Mouse (Mus musculus) liver, embryonic 15.5 days (tissue): ENCODE measurements around the gene Mrpl55. TPM values are rescaled to one million over a fixed set of nuclear protein-coding genes. Genes with fewer than 3 reads are reported as not detected.

ENCODE experiments used
- ATAC-seq: fragments of 200-750 bp; cut with Nextera tagmentation; 2 replicates; pipeline ENCODE4 v1.8.0; 2017; ENCODE audit warnings: moderate number of reproducible peaks, mild to moderate bottlenecking, moderate library complexity; ENCODE audit not compliant: insufficient read depth
- H3K27ac ChIP-seq: fragments of 300-500 bp; sonication (generic); replicated peaks from 2 replicates; pipeline ENCODE4 v1.5.1; 2015; ENCODE audit warnings: mild to moderate bottlenecking, inconsistent platforms
- H3K27me3 ChIP-seq: fragments of 300-500 bp; sonication (generic); 2 replicates; pipeline ENCODE4 v1.6.1; 2015; ENCODE audit warnings: mild to moderate bottlenecking, inconsistent platforms
- H3K36me3 ChIP-seq: fragments of 300-500 bp; sonication (generic); replicated peaks from 2 replicates; pipeline ENCODE4 v1.6.1; 2015; ENCODE audit warnings: moderate library complexity, mild to moderate bottlenecking, inconsistent platforms
- H3K4me1 ChIP-seq: fragments of 300-500 bp; sonication (generic); replicated peaks from 2 replicates; pipeline ENCODE4 v1.6.1; 2015; ENCODE audit warnings: inconsistent platforms
- H3K4me2 ChIP-seq: fragments of 300-500 bp; sonication (generic); 2 replicates; pipeline ENCODE4 v1.6.1; 2015; ENCODE audit warnings: moderate library complexity, mild to moderate bottlenecking, inconsistent platforms
- H3K4me3 ChIP-seq: fragments of 300-500 bp; sonication (generic); replicated peaks from 2 replicates; pipeline ENCODE4 v1.5.1; 2015; ENCODE audit warnings: mild to moderate bottlenecking, inconsistent platforms
- H3K9ac ChIP-seq: fragments of 300-500 bp; sonication (generic); 2 replicates; pipeline ENCODE4 v1.6.1; 2015; ENCODE audit warnings: moderate library complexity, mild to moderate bottlenecking, inconsistent platforms
- H3K9me3 ChIP-seq: fragments of 300-500 bp; sonication (generic); replicated peaks from 2 replicates; pipeline ENCODE4 v1.6.1; 2016; ENCODE audit warnings: inconsistent platforms
- WGBS: fragments of 180-500 bp; shearing (Covaris S2); methylation state at CpG from one replicate; pipeline ENCODE4 v1.1.7; 2015; ENCODE audit warnings: mixed read lengths; ENCODE audit not compliant: insufficient replicate concordance; 5-methylcytosine and 5-hydroxymethylcytosine counted together
- polyA plus RNA-seq: library from polyadenylated mRNA; unstranded; fragments of >200 nt; fragmentation: Nextera tagmentation; extraction: Ambion mirVana; gene quantifications from 2 replicates; pipeline ENCODE4 v1.2.1, GENCODE M21; 2015

Mrpl55 gene
- polyA plus RNA-seq, 1 experiment from 2014 or later = 50.5 TPM

DNA sequence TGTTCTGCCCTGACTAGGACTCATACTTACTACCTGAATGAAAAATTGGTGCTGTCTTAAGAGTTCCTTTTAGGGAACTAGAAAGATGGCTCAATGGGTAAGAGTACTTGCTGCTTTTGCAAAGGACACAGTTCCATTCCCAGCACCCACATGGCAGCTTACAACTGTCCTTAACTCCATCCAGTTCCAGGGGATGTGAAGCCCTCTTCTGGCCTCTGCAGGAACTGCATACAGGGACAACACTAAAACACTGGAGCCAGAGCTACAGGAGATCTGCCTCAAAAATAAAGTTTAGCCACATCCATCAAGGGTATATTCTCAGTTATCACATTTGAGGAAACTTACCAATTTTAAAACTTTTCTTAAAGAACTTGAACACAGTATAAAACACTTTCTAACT, 16.8 kb downstream of the Mrpl55 start:
- peaks cover 74% of the 10 kb centered on the region for H3K4me1 ChIP-seq
- no peak for ATAC-seq
- H3K4me3 ChIP-seq = no peak overlapping the region
- H3K9me3 ChIP-seq = no peaks in the 10 kb centered on the region
- no peaks in the 10 kb centered on the region for H3K27me3 ChIP-seq
- H3K27ac ChIP-seq = no peak overlapping the region
- H3K36me3 ChIP-seq = peaks cover 85% of the 10 kb centered on the region
- no peak overlapping the region for H3K9ac ChIP-seq
- no peak overlapping the region for H3K4me2 ChIP-seq

DNA sequence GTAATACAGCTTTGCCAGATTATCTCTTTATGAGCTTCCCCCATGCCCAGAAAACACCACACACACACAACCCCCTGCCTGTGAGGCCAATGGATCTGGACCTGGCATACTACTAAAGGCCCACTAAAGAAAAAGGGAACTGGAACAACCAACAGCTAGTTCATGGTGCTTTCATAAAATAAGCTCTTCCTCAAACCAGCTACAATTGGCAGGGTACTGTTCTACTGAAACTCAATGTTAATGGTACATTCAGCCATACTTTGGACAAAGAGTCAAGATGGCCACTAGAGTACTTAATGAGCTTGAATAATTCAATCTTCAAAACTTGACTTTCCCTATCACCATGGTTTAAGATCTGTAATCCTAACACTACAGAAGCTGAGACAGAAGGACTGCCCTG, 19.3 kb downstream of the Mrpl55 start:
- H3K9me3 ChIP-seq = no peaks in the 10 kb centered on the region
- no peak overlapping the region; the same call in 1 of the 2 replicates for H3K27ac ChIP-seq
- ATAC-seq = no peak
- no peaks in the 10 kb centered on the region for H3K27me3 ChIP-seq
- peaks cover 91% of the 10 kb centered on the region for H3K4me1 ChIP-seq
- no peak overlapping the region for H3K4me2 ChIP-seq
- no peak overlapping the region for H3K4me3 ChIP-seq
- H3K36me3 ChIP-seq = peaks cover 63% of the 10 kb centered on the region
- no peak overlapping the region for H3K9ac ChIP-seq

DNA sequence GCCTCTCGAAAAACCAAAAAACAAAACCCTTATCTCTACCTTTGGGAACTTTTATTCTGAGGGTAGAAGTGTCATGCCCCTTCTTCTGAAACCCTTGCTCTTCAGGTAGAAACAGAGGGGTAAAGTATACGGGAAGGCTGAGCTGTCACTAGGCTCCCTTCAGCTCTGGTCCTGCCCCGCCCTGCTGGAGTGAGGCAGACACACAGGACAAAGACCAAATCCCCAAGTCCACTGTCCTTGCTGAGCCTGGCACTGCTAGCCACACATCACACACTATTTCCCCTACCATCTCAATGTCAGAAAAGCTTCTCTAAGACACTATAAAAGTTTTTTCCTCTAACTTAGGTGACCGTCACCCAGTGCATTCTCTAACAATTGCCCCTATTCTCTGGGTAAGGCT, 20.0 kb downstream of the Mrpl55 start:
- Histone ChIP-seq H3K36me3 (peaks cover 57% of the 10 kb centered on the region), H3K4me3 (no peak overlapping the region), H3K4me2 (no peak overlapping the region), H3K4me1 (peaks cover 93% of the 10 kb centered on the region), H3K27ac (0 out of 2 replicates have a peak overlapping the region, but pooled peaks have one; percentile 1), H3K9ac (no peak overlapping the region), H3K9me3 (no peaks in the 10 kb centered on the region), H3K27me3 (no peaks in the 10 kb centered on the region)
- WGBS = 57% methylated on average over 4 of the region's 4 CpGs
- no peak for ATAC-seq

DNA sequence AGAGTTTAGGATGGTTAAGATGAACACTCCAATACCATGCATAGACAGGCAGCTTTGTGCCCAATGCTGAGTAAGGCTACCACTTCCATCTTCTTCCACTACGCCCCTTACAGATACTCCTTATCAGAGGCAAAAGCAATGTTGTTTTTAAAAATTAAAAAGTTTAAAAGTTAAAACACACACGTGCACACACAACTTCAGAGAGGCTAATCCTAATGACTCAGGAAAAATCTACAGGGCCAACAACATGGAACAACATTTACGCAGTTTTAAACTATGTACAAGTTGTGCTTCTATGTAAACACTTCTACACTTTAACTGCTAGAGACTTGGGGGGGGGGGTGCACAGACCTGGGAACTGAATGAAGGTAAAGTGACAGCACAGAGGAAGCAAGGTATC, 21.7 kb downstream of the Mrpl55 start:
- H3K9ac ChIP-seq = no peak overlapping the region
- no peak overlapping the region for H3K27ac ChIP-seq
- H3K9me3 ChIP-seq = no peaks in the 10 kb centered on the region
- 0 out of 2 replicates have a peak overlapping the region, but pooled peaks have one; percentile 13 for H3K4me2 ChIP-seq
- no peak for ATAC-seq
- H3K27me3 ChIP-seq = no peaks in the 10 kb centered on the region
- 68% methylated on average over 3 of the region's 3 CpGs for WGBS
- no peak overlapping the region for H3K4me3 ChIP-seq
- H3K4me1 ChIP-seq = peaks cover 84% of the 10 kb centered on the region
- H3K36me3 ChIP-seq = peaks cover 41% of the 10 kb centered on the region

DNA sequence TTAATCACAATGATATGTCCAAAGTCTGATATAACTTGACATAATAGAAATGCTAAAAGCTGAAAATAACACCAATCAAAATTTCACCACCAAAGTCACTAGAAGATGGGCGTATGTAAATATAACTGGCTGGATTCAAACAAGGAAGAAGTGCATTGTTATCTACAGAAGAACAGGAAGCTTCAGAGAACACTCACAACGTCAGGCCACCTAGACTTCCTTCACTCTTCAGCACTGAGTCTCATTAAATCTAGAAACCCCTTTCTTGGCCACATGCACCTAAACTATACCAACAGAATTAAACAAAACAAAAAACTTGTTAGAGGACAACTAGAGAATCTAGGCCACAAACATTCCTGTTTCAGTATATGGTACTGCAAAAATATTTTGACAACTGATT, 22.2 kb downstream of the Mrpl55 start:
- H3K9me3 ChIP-seq = no peaks in the 10 kb centered on the region
- 14% methylated on average over 2 of the region's 2 CpGs for WGBS
- H3K27me3 ChIP-seq = no peaks in the 10 kb centered on the region
- H3K4me1 ChIP-seq = peaks cover 83% of the 10 kb centered on the region
- ATAC-seq = no peak
- H3K27ac ChIP-seq = no peak overlapping the region
- peaks cover 38% of the 10 kb centered on the region for H3K36me3 ChIP-seq
- no peak overlapping the region for H3K4me3 ChIP-seq
- H3K9ac ChIP-seq = no peak overlapping the region
- peak overlapping the region; percentile 86; the same call in 1 of the 2 replicates for H3K4me2 ChIP-seq

DNA sequence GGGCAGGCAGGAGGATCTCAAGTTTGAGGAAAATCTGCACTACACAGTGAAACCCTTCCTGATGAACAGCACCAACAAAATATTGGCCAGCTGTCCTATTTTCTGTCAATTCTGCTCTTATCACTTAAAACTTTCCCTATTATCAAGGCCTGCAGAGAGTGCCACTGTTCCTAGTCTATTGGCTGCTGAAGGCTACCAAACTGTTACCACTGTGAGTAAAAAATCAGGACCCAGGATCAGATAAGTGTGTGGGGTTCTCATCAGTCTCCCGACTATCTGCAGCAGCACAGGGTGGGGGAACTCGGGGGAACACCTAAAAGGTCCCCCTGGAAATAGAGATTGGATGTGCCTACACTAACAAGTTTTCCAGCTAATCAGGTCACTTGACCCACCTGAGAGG, 22.9 kb downstream of the Mrpl55 start:
- peaks cover 31% of the 10 kb centered on the region for H3K36me3 ChIP-seq
- 0 out of 2 replicates have a peak overlapping the region, but pooled peaks have one; percentile 7 for H3K4me3 ChIP-seq
- 0 out of 2 replicates have a peak overlapping the region, but pooled peaks have one; percentile 5 for H3K9ac ChIP-seq
- no peak overlapping the region for H3K27ac ChIP-seq
- WGBS = 4% methylated on average over 2 of the region's 2 CpGs
- no peaks in the 10 kb centered on the region for H3K27me3 ChIP-seq
- peak overlapping the region; percentile 86 for H3K4me2 ChIP-seq
- H3K4me1 ChIP-seq = peaks cover 81% of the 10 kb centered on the region
- H3K9me3 ChIP-seq = no peaks in the 10 kb centered on the region
- ATAC-seq = no peak

DNA sequence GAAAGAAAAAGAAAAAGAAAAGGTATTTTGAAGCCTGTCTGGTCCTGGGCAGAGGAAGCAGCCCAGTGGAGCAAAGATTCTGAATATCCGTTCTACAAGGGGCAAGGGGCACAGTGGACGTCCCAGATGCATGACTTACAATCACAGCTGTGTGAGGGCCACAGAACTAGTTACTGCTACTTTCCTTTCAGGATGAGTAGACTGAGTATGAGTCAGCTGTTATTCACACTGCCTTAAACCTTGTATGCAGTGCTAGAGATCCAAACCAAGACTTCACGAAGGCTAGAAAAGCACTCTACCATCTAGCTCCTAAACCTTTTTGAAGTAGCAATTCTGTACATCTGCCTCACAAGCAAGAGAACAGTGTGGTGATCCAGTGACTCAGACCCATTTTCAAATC, 24.0 kb downstream of the Mrpl55 start:
- Histone ChIP-seq H3K27me3 (no peaks in the 10 kb centered on the region), H3K9me3 (no peaks in the 10 kb centered on the region), H3K4me3 (peak overlapping the region; percentile 97), H3K9ac (peak overlapping the region; percentile 100), H3K36me3 (peaks cover 21% of the 10 kb centered on the region), H3K27ac (peak overlapping the region; percentile 90), H3K4me2 (peak overlapping the region; percentile 86), H3K4me1 (peaks cover 76% of the 10 kb centered on the region)
- ATAC-seq = no peak
- 43% methylated on average over 3 of the region's 3 CpGs for WGBS

DNA sequence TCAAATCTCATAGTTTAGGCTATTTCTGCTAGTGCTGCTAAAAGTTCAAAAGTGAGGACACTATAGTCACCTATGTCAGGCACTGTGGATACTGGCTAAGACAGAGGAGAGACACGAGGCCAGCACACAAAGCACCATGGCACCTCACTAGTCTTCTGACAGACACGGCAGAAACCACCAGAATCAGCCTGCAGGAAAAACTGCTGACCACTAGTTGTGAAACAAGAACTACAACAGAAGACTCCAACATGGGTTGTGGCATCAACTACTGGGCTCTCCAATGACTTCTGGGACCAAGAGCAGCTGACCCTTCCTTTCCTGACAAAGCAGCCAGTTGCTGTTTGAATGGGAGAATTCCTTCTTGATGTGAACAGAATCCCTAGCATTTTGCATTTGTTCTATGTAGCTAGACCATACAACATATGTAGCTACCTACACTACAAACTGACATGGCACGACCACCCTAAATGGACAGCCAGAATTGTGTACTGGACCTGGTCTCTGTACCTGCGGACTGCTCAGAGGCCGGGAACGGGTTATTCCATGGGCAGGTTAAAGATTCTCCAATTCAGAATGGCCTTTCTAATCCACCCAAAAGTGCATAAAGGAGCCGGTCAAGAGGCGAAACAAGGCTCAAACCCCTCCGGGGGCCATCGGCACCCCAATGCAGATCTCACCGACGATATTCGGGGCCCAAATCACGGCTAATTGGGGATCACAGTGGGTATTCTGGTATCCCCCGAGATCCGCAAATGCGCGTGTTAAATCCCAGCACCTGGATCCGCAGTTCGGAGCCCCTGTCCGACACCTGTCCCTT, 24.7 kb downstream of the Mrpl55 start:
- peaks cover 17% of the 10 kb centered on the region for H3K36me3 ChIP-seq
- H3K9me3 ChIP-seq = no peaks in the 10 kb centered on the region
- ATAC-seq = no peak
- H3K27ac ChIP-seq = peak overlapping the region; percentile 90
- H3K4me1 ChIP-seq = peaks cover 69% of the 10 kb centered on the region
- H3K27me3 ChIP-seq = peaks cover 6% of the 10 kb centered on the region; the same call in 1 of the 2 replicates
- peak overlapping the region; percentile 86 for H3K4me2 ChIP-seq
- 2% methylated on average over 21 of the region's 21 CpGs for WGBS
- peak overlapping the region; percentile 100 for H3K9ac ChIP-seq
- H3K4me3 ChIP-seq = peak overlapping the region; percentile 97

DNA sequence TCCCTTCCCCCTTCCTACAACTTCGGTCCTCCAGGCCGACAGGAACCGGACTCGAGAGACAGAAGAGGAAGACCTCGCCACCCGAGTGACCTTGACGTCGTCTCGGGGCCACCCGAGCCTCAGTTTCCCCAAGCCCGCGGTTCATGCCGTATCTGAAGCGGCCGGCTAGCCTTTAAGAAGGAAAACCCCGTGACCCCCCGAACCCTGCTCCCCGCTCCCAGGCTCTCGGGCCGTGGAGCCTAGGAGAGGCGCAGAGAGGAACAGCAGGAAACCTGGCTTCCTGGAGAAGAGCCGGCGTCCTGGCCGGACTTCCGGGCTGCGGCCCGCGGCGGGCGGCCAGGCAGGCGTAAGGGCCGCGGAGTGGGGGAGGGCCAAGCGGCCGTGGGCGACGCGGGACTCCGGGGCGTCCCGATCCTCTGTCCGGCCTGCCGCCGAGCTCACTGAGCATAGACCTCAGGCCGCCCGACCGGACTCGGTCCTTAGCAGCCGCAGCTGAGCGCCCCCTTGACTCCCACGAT, 25.4 kb downstream of the Mrpl55 start:
- peak overlapping the region; percentile 90 for H3K27ac ChIP-seq
- peak overlapping the region; percentile 97 for H3K4me3 ChIP-seq
- peaks cover 62% of the 10 kb centered on the region for H3K4me1 ChIP-seq
- peaks cover 14% of the 10 kb centered on the region for H3K36me3 ChIP-seq
- peak; percentile 76 for ATAC-seq
- WGBS = under 1% methylated on average over 51 of the region's 51 CpGs
- no peaks in the 10 kb centered on the region for H3K9me3 ChIP-seq
- H3K4me2 ChIP-seq = peak overlapping the region; percentile 86
- H3K27me3 ChIP-seq = peaks cover 12% of the 10 kb centered on the region
- peak overlapping the region; percentile 100 for H3K9ac ChIP-seq

DNA sequence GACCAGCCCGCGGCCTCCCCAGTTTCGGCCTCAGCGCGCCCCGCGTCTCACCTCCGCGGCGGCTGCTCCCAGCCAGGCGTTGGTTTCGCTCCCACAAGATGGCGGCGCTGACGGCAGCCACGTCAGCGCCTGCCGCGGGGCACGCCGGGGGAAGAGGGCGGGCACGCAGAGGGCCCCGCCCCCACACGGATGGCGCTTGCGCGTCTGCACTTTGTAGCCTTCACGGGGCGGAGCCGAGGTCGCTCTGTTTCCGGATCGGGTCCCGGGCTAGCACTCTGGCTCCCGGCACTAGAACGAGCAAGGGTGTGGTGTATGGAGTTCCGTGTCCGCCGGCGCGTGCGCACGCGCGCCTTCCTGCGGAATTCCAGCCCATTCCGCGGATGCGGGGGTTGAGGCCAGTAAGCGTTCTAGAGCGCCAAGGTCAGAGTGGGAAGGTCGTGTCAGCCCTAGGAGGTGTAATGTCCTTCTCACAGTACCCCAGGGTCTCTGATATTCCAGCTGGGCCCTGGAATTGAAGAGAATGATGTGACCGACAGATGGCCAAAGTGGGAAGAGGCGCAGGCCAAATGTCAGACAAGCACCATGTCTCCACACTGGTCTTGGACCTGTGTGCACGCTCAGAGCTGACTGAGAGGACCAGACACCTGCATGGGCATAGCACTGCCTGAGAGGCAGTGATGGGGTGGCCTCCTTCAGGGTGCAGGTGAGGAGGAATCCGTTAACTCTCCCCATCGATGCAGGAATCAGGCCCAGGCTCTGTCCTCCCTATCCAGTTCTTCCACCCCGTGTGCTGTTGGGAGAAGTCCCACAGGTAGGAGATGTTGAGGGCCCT, 26.1 kb downstream of the Mrpl55 start, which contains the start of gene Arf1:
Arf1 (minus strand) TSS at position 149 of the 832 bp plus-strand sequence.
- peak within 1 kb of the TSS; percentile 97 for H3K4me3 ChIP-seq
- H3K4me1 ChIP-seq = peaks cover 55% of the 10 kb centered on the region

More for the DNA sequence above, 26.1 kb downstream of the Mrpl55 start, which contains the start of gene Arf1:
- H3K9ac ChIP-seq = peak within 1 kb of the TSS; percentile 100
- H3K9me3 ChIP-seq = no peaks in the 10 kb centered on the region
- WGBS = 4% methylated on average over 48 of the region's 59 CpGs
- H3K4me2 ChIP-seq = peak within 1 kb of the TSS; percentile 86
- H3K27me3 ChIP-seq = peaks cover 19% of the 10 kb centered on the region
- H3K36me3 ChIP-seq = peaks cover 7% of the 10 kb centered on the region
- peak within 1 kb of the TSS; percentile 90 for H3K27ac ChIP-seq
- peak; percentile 95 for ATAC-seq
